Mouse (Mus musculus) 3134 (cell line): ENCODE data around the gene Gm30083.

Source experiments
- DNase-seq: peaks from one replicate; pipeline ENCODE4 v3.0.0-alpha.2; 2011; ENCODE audit warnings: low spot score; ENCODE audit not compliant: insufficient read length; ENCODE audit errors: extremely low read depth

Gm30083 gene

GRCm38 (mm10) chr14:34015063-34015462 is at the start of gene Gm30083:
Gene Gm30083 (minus strand): TSS chr14:34015182.
- no peak for DNase-seq

GRCm38 (mm10) chr14:34052516-34052915 is 37.5 kb upstream of the Gm30083 start, which contains the start of gene Antxrl:
Gene Antxrl (plus strand): TSS chr14:34052707.
- no peak for DNase-seq

- DNase-seq: no peak
These were observed 35.3 kb upstream of the Gm30083 start for GRCm38 (mm10) chr14:34050101-34050779.

GRCm38 (mm10) chr14:34043341-34043740 is 28.4 kb upstream of the Gm30083 start:
- DNase-seq: no peak

- no peak for DNase-seq
These were observed 26.3 kb upstream of the Gm30083 start for GRCm38 (mm10) chr14:34041241-34041640.

GRCm38 (mm10) chr14:34033841-34034610 is 19.0 kb upstream of the Gm30083 start:
- DNase-seq: no peak

- DNase-seq: no peak
These were observed 11.7 kb upstream of the Gm30083 start for GRCm38 (mm10) chr14:34026710-34027109.

GRCm38 (mm10) chr14:34016938-34017337 is 2.0 kb upstream of the Gm30083 start:
- no peak for DNase-seq

GRCm38 (mm10) chr14:34016381-34016780 is 1.4 kb upstream of the Gm30083 start, which contains the start of gene Gm5460:
Gene Gm5460 (plus strand): TSS chr14:34016758.
- DNase-seq: no peak

GRCm38 (mm10) chr14:34002358-34002757 is 12.6 kb downstream of the Gm30083 start:
- DNase-seq: no peak

- DNase-seq: no peak
These were observed 13.5 kb downstream of the Gm30083 start for GRCm38 (mm10) chr14:34001445-34001844.

GRCm38 (mm10) chr14:34000076-34000475 is 14.9 kb downstream of the Gm30083 start:
- DNase-seq: no peak

GRCm38 (mm10) chr14:33997427-33997826 is 17.6 kb downstream of the Gm30083 start:
- no peak for DNase-seq

GRCm38 (mm10) chr14:33993521-33994289 is 21.3 kb downstream of the Gm30083 start:
- no peak for DNase-seq

- DNase-seq: no peak
These were observed 21.9 kb downstream of the Gm30083 start for GRCm38 (mm10) chr14:33993051-33993450.

- DNase-seq: no peak
These were observed 23.0 kb downstream of the Gm30083 start for GRCm38 (mm10) chr14:33991971-33992370.

GRCm38 (mm10) chr14:33989201-33989600 is 25.8 kb downstream of the Gm30083 start:
- DNase-seq: no peak

- DNase-seq: no peak
These were observed 36.4 kb downstream of the Gm30083 start, which contains the start of gene Zfp488 for GRCm38 (mm10) chr14:33978604-33979059. Gene Zfp488 (minus strand): TSS chr14:33978764.

GRCm38 (mm10) chr14:33977748-33978147 is 37.2 kb downstream of the Gm30083 start:
- DNase-seq: no peak

GRCm38 (mm10) chr14:33974752-33975151 is 40.2 kb downstream of the Gm30083 start:
- DNase-seq: no peak

- no peak for DNase-seq
These were observed 42.3 kb downstream of the Gm30083 start for GRCm38 (mm10) chr14:33972679-33973078.
